Mouse (Mus musculus) G1E (cell line): ENCODE data around the gene Trove2. TPM values are rescaled to one million over a fixed set of nuclear protein-coding genes. Genes with fewer than 3 reads are reported as not detected.

Source experiments
- ATAC-seq: 2 replicates; pipeline ENCODE4 v1.8.0; 2016; ENCODE audit warnings: mild to moderate bottlenecking; ENCODE audit not compliant: insufficient number of reproducible peaks, poor library complexity, low FRiP score, severe bottlenecking; ENCODE audit errors: extremely low read depth
- DNase-seq: peaks from one replicate; pipeline ENCODE4 v3.0.0; 2012; ENCODE audit warnings: low spot score
- H3K27me3 ChIP-seq: 2 replicates; pipeline ENCODE4 v1.6.1; 2012; ENCODE audit warnings: mild to moderate bottlenecking, low read length, inconsistent platforms; ENCODE audit not compliant: insufficient read depth
- H3K36me3 ChIP-seq: replicated peaks from 2 replicates; pipeline ENCODE3; 2012; ENCODE audit warnings: mild to moderate bottlenecking, inconsistent platforms
- H3K4me1 ChIP-seq: 2 replicates; pipeline ENCODE4 v1.6.1; 2012; ENCODE audit warnings: low read depth, low read length, inconsistent platforms, mixed read lengths; ENCODE audit not compliant: insufficient read depth
- H3K4me3 ChIP-seq: 2 replicates; pipeline ENCODE4 v1.5.1; 2012; ENCODE audit warnings: low read depth, mild to moderate bottlenecking, inconsistent platforms, low read length, moderate library complexity, mixed read lengths
- H3K9me3 ChIP-seq: replicated peaks from 2 replicates; pipeline ENCODE4 v1.6.1; 2012; ENCODE audit warnings: inconsistent platforms
- CTCF ChIP-seq: IDR thresholded peaks from 2 replicates; pipeline ENCODE4 v1.5.1; 2012; ENCODE audit warnings: low read depth, low read length, inconsistent platforms, mixed read lengths
- GATA1 ChIP-seq: IDR thresholded peaks from 2 replicates; pipeline ENCODE4 v1.6.1; 2012; ENCODE audit warnings: borderline replicate concordance, low read length, inconsistent platforms, mixed read lengths
- GATA2 ChIP-seq: IDR thresholded peaks from 2 replicates; pipeline ENCODE4 v1.6.1; 2012; ENCODE audit warnings: low read depth, low read length, inconsistent platforms, borderline replicate concordance
- POLR2AphosphoS5 ChIP-seq: IDR thresholded peaks from 2 replicates; pipeline ENCODE4 v1.6.1; 2012; ENCODE audit warnings: low read depth, low read length, inconsistent platforms; ENCODE audit not compliant: insufficient replicate concordance
- TAL1 ChIP-seq: conservative IDR thresholded peaks from 2 replicates; pipeline ENCODE4 v1.6.1; 2012; ENCODE audit warnings: low read depth, low read length, inconsistent platforms, mixed read lengths
- polyA plus RNA-seq: library from polyadenylated mRNA; stranded (reverse); fragments of >175 nt; gene quantifications from 2 replicates; pipeline ENCODE4 v1.2.3, GENCODE M21; 2012
- total RNA-seq, 2 experiments: library from RNA; stranded (forward) in 1 of 2; stranded (reverse) in 1 of 2; fragments of 200-1000 nt in 1 of 2; fragments of >200 nt in 1 of 2; fragmentation: Nextera tagmentation in 1 of 2; gene quantifications; 2 replicates each; pipeline ENCODE4 v1.2.3; 2014 to 2017

Trove2 gene
- total and polyA plus RNA-seq, 3 experiments = 0.25 to 14.2 (median 9.9) TPM

DNA sequence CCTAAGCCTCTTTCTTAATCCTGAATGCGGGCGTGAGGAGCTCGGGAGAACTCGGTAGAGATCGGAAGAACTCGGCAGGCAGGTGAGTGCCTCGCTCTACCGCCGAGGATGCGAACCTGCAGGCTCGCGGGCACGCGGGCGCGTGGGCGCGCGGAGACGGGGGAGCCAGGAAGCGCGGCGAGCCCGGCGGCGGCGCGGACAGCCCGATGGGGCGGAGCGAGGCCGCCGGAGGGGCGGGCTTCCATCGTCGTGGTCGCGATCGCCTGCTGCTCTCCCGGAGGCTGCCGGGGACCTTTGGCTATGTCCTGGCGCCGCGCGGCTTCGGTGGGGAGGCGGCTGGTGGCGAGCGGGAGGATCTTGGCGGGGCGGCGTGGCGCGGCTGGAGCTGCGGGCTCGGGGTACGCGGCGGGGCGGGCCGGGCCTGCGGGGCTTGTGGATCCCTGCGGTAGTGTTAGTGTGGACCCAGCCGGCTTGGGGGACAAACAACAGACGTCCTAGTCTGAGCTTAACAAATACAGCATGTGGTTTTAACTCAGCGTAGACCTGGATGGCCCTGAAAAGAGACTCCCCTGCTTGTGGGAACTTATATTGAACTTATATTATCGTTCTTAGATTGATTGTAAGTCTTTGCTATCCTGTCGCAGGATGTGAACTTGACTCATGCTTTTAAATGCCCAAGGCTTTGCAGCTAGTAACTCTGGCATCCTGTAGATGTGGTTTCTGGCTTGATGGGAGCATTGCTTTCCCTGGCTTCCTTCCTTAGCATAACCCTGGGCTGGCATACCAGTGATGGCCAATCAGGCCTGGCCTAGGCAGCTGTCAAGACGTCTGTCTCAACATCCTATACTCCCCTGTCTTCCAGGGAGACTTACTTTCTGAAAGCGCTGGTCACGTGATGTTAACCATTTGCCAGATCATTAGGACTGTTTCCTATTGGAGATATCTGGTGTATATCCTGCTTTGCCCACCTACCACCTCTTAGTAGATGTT, 37.2 kb downstream of the Trove2 start:
- ATAC-seq = peak; percentile 77
- Histone ChIP-seq H3K36me3 (peaks cover 31% of the 10 kb centered on the region), H3K4me3 (peak overlapping the region; percentile 77), H3K9me3 (no peaks in the 10 kb centered on the region), H3K4me1 (peaks cover 42% of the 10 kb centered on the region), H3K27me3 (no peaks in the 10 kb centered on the region)
- no peak for TF ChIP-seq POLR2AphosphoS5
- no peak for TF ChIP-seq CTCF
- no peak for TF ChIP-seq GATA2
- DNase-seq = peak; percentile 94

DNA sequence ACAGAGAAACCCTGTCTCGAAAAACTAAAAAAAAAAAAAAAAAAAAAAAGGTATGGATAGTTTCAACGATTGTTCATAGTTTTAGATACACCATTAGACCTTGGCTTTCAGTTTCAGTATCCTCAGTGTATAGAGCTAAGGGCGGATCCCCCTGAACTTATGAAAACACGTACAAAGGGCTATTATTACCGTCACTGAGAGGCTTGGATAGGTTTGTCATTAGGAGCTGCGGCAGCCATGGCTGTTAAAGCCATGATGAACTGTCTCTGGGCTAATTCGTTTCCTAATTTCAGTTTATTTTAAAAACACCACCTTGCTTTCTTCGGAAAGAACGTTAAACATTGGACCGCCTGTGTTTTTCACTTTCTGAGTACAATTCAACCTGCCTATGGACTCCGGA, 38.1 kb downstream of the Trove2 start:
- ATAC-seq (no peak), DNase-seq (peak; percentile 41)
- no peaks in the 10 kb centered on the region for H3K9me3 ChIP-seq
- peaks cover 23% of the 10 kb centered on the region for H3K36me3 ChIP-seq
- peaks cover 38% of the 10 kb centered on the region for H3K4me1 ChIP-seq
- peak overlapping the region; percentile 77 for H3K4me3 ChIP-seq
- H3K27me3 ChIP-seq = no peaks in the 10 kb centered on the region
- TF ChIP-seq POLR2AphosphoS5 (no peak), GATA2 (no peak), CTCF (no peak), GATA1 (no peak), TAL1 (no peak)

DNA sequence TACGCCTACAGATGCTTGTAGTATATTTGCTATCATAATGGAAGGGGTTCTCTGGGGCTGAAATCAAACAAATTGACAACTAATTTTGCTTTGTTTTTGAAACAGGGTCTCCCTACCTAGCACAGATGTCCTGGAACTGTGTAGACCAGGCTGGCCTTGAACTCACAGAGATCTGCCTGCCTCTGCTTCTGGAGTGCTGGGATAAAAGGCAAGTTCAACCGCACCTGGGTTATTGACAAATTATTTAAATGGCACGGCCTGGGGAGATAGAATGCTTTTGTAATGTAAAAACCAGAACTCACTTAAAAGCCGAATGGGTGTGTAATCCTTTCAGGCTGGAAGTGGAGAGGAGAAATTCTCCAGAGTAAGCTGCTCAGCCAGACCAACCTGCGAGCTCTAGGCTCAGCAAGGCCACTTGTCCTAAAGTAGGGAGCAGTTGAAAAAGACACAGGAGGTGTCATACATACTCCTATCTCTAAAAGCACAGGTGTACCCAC, 42.9 kb downstream of the Trove2 start:
- no peak for DNase-seq
- Histone ChIP-seq H3K36me3 (no peaks in the 10 kb centered on the region), H3K27me3 (no peaks in the 10 kb centered on the region), H3K4me3 (no peak overlapping the region), H3K4me1 (peaks cover 38% of the 10 kb centered on the region), H3K9me3 (peaks cover 3% of the 10 kb centered on the region; the same call in 1 of the 2 replicates)
- no peak for ATAC-seq
- TF ChIP-seq GATA1 (no peak), GATA2 (no peak), POLR2AphosphoS5 (no peak), CTCF (no peak), TAL1 (no peak)

DNA sequence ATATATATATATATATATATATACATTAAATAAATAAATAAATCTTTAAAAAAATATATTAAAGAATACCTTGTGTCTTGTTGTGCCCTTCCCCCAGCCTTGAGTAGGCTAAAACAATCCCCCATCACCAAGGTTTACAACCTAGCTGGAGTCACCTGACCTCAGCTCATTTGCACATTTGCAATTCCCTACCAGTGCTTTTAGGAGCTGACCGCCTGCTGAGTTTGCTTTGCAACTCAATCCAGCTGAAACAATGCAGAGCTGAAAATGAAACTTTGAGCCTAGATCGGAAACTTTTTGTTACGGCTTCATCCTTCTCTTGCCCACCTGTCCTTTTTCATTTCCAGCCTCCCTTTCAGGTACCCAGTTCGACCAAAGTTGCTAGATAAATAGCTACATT, 45.2 kb downstream of the Trove2 start:
- no peak for TF ChIP-seq GATA1
- no peak for TF ChIP-seq POLR2AphosphoS5
- no peak for TF ChIP-seq TAL1
- TF ChIP-seq CTCF = no peak
- no peak for TF ChIP-seq GATA2
- Histone ChIP-seq H3K4me1 (peaks cover 42% of the 10 kb centered on the region), H3K4me3 (no peak overlapping the region), H3K27me3 (no peaks in the 10 kb centered on the region), H3K36me3 (no peaks in the 10 kb centered on the region), H3K9me3 (peaks cover 3% of the 10 kb centered on the region; the same call in 1 of the 2 replicates)
- no peak for DNase-seq
- ATAC-seq = no peak

DNA sequence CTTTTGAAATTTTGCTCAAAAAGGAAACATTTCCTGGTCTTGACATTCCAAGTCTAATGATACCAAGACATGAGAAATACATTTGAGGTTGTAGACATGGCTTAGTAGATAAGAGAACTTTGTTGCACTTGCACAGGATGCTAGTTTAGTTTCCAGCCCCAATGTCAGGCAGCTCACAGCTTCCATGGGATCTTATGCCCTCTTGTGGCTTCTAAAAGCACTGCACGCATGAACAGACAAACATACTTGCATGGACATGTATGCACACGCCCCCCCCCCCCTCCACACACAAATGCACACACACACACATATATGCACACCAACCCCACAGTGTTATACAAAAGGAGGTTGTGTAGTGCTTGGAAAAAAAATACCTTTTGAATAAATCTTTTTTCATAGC, 46.0 kb downstream of the Trove2 start:
- peak; percentile 27 for DNase-seq
- no peak for TF ChIP-seq GATA1
- peak; percentile 88 for TF ChIP-seq CTCF
- peak; percentile 62 for ATAC-seq
- H3K9me3 ChIP-seq = peaks cover 3% of the 10 kb centered on the region; the same call in 1 of the 2 replicates
- no peak overlapping the region for H3K4me3 ChIP-seq
- peaks cover 49% of the 10 kb centered on the region for H3K4me1 ChIP-seq
- no peaks in the 10 kb centered on the region for H3K36me3 ChIP-seq
- no peaks in the 10 kb centered on the region for H3K27me3 ChIP-seq

DNA sequence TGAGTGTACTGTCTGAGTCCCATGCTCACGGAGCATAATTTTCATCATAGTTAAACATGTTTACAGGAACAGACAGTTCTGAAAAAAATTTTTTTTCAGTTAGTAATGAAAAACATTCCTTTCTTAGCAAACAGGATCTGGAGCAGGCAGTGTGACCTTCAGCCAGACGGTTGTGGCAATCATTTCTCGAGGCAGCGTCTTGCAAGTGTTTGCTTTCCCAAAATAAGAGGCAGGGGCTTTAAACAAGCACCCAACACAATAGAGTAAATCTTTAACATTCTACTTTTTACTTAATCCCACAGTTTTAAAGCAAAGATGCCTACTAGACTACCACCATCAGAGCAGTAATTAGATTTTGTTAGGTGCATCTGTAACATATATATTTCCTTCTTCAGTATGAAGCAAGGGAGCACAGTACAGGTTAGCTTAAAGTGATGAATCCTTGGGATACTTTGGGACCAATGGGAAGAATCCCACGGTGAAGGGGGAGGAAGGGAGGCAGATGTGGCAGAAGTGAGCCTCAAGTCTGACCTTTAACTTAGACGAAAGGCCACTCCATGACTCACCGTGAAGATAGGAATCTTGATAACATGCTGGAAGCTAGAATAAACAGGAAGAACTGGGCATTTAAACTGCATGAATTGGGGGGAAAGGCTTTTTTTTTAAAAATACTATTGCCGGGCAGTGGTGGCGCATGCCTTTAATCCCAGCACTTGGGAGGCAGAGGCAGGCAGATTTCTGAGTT, 49.0 kb downstream of the Trove2 start:
- ATAC-seq = no peak
- H3K27me3 ChIP-seq = no peaks in the 10 kb centered on the region
- no peaks in the 10 kb centered on the region for H3K36me3 ChIP-seq

More for the DNA sequence above, 49.0 kb downstream of the Trove2 start:
- no peak for TF ChIP-seq TAL1
- no peak for TF ChIP-seq GATA1
- no peak for TF ChIP-seq POLR2AphosphoS5
- no peak for TF ChIP-seq GATA2
- no peak for TF ChIP-seq CTCF
- no peak overlapping the region; the same call in 1 of the 2 replicates for H3K4me3 ChIP-seq
- DNase-seq = no peak
- peaks cover 3% of the 10 kb centered on the region; the same call in 1 of the 2 replicates for H3K9me3 ChIP-seq
- peaks cover 71% of the 10 kb centered on the region for H3K4me1 ChIP-seq
